Mouse (Mus musculus) small intestine, adult 2 months (tissue): ENCODE results near the gene Tle3.

Experiments used
- CTCF ChIP-seq: fragments of 200-500 bp; IDR thresholded peaks from 2 replicates; pipeline ENCODE4 v1.5.1; 2012; ENCODE audit warnings: low read depth, mild to moderate bottlenecking, control low read depth, inconsistent platforms, low read length, moderate library complexity, mixed read lengths; ENCODE audit not compliant: insufficient replicate concordance, insufficient read length; ENCODE audit errors: extremely low read depth
- POLR2A ChIP-seq: fragments of 200-500 bp; IDR thresholded peaks from 2 replicates; pipeline ENCODE4 v1.6.1; 2012; ENCODE audit warnings: low read depth, mild to moderate bottlenecking, control low read depth, inconsistent platforms, low read length, moderate library complexity

DNA sequence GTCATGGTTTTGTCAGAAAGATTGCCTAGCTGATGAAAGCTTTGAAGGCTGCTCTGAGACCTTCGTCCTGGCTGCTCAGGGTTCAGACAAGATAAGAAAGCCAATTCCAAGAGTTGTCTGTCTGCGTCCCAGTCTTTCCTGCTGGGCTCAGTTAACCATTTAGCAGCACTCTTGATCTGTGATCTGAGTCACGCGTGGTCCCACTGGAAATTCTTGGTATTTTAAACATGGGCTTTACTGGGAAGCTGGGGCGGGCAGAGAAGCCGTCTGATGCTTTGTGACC is 20.1 kb downstream of the Tle3 start:
- TF ChIP-seq POLR2A (no peak), CTCF (no peak)
